Mouse (Mus musculus) 3T3-L1 (cell line): ENCODE results near the gene Cox7a2l.

Experiments used
- DNase-seq: peaks from one replicate; pipeline ENCODE4 v3.0.0-alpha.2; 2015; ENCODE audit warnings: low read depth, low spot score

Cox7a2l gene

DNA sequence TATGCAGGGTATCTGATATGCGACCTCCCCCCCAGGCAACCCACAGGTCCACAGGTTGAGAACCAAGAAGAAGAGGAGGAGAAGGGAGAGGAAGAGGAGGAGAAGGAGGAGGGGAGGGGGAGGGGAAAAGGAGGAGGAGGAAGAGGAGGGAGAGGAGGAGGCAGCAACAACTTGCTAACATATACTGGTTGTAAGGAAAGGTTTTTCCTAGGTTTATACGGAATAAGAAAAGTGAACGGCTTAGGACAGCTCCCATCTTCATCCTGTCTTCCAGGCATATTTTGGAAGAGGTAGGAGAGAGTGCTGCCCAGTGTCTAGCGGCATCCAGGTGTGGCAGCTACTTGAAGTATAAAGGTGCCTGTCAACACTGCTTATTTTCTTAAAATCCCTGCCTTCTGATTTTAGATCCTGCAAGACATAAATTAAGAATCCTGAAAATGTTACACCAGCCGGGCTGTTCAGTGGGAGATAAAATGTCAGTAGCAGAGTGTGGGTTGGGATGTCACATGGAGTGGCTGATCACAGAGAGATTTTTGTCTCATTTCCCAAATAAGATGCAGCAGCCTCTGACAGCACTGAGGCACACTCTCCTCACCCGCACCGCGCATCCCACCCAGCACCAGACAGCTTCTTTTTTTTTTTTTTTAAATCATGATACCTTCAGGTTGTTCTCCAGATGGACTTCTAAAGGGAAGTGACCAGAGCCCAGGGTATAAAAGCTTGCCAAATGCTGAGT is at the start of gene Cox7a2l:
Gene Cox7a2l (minus strand): TSS at position 51 of the 736 bp plus-strand sequence.
- DNase-seq, result no peak

DNA sequence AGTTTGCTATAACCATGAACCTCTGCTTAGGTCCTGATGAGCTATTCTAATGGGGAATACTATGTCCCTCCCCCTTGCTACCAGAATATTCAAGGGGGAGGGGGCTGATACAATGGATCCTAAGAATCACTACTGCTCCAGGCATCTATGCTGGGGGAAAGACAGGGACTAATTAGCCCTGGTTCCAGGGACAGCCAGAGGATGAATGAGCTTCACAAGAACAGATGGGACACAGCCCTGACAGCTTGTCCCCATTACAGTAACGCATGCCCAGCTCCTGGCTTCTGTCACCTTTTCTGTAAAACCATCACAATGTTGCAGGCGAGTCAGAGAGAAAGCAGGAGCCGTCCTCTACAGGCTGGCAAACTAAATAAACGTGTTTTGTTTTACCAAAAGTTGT is 48.4 kb upstream of the Cox7a2l start:
- no peak for DNase-seq

DNA sequence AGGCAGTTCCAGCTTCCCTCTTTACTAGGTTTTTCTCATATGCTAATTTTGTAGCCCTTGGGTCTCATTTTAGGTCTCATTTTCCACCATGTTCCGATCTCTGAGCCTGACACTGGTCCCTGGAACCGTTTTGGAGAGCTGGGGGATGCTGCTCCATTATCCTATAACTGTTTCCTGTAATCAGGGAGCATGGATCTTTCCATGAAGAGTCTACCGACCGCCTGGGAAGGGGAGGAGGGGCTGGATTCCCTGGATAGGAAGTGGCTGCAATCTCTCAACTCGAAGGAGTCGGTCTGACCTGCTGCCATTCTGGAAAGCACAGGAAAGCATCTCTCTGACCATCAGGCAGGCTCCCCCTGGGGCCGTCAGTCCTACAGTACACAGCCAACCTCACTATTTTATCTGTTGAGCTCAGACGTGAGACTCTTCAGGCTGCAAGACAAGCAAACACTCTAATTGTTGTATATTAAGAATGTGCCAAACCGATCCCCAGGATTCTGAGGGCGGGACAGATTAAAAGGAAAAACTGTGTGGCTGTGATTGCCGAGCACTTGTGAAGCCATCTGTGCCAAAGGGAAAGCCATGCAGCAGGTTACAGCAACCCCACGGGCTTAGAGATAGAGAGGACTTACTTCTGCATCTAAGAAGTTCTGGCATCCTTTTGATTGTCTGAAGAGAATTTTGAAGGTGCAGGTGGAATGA is 47.1 kb upstream of the Cox7a2l start:
- DNase-seq, result no peak

DNA sequence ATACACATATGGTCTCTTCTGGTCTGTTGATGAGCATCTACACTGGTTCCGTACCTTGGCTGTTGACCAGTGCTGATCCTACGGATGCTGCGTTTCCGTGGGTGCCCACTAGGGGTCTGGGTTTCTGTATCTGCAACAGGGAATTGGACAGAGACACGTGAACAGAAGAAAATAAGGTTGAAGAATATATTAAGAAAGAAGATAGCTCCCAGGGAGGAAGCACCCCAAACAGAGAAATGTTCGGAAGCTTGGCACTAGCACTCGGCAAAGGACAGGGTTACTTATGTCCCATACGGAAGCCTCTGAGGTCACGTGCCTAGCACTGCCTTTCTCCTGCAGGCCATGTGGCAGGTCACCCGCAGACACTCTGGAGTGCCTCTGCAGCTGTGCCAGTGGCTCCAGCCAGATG is 46.6 kb upstream of the Cox7a2l start:
- peak; percentile 57 for DNase-seq

DNA sequence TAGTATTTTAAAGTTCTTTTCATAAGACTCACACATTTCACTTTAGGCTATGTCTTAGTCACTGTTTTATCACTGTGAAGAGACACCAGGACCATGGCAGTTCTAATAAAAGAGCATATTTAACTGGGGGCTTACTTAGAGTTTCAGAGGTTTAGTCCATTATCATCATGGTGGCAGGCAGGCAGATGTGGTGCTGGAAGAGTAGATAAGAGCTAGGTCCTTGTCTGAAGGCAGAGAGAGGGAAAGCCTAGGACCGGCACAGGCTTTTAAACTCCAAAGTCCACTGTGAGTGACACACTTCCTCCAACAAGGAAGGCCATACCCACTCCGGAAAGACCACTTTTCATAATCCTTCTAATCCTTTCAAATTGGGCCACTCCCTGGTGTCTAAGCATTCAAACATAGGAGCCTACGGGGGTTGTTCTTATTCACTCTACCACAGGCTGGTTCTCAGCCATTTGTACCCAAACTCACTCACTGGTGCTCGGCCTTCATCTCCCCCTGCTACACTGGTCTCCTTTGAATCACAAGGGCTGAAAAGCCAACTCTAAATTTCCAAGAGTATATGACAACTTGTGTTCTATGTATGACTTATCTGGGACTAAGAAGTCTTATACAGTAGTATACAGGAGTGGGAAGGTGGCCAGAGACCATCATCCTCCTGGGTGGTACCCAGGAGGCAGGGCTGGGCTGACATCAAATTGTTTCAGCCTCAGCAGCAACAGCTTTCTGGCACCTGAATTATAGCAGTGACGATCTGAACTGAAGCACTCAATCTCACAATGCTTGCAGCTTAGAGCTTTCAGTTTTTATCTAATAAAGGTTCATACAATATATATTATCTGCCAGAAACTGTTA is 45.3 kb upstream of the Cox7a2l start:
- DNase-seq, result no peak

DNA sequence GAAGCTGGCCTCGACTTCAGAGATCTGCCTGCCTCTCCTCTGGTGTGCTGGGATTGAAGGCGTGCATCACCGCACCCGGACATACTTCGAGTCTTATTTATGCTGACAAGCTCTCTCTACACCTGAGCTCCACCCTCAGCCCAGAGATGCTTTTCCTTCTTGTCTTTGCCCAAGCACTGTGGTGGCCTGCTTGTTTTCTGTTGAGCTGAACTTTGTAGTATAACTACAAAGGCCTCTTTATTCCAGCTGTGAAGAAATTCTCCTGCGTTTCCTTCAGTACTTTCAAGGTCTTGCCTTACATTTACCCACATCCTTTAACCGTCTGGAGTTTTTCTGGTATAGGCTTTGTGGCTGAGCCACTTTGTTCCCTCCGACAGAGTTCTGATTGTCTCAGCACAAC is 42.0 kb upstream of the Cox7a2l start:
- DNase-seq, result no peak

DNA sequence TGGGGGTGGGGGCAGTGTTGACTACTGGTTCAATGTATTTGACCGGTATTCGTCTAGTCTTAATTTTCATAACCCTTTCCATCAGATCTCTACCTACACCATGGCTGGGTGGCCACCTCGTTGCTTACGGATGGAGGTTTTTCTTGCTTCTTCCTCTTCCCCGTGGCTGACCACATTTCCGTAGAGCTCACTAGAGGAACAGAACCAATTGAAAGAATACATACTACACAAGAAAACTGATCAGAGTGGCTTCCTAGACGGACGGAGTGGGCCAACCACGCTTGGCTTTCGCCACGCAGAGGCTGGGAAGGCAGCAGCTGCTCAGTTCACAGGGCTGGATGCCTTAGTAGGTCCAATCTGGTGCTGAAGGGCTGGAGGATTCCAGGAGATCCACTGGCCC is 38.7 kb upstream of the Cox7a2l start:
- DNase-seq, result no peak

DNA sequence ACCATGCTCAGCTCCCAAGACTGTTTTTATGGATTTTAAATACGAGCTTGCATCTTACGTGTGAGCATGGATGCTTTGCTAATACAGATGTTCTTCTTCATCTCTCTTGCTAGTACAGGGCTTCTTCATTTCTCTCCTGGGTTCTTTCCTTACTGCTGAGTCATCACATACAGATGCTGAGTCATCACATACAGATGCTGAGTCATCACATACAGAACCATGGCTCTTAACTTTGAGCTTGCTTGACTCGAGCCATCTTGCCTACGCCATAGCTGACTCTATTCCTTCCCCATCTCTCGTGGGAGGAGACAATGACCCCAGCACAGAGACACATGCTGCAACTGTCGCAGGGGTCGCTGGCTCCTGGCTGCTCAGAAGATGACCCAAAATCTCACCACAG is 37.9 kb upstream of the Cox7a2l start:
- DNase-seq, result peak; percentile 64

DNA sequence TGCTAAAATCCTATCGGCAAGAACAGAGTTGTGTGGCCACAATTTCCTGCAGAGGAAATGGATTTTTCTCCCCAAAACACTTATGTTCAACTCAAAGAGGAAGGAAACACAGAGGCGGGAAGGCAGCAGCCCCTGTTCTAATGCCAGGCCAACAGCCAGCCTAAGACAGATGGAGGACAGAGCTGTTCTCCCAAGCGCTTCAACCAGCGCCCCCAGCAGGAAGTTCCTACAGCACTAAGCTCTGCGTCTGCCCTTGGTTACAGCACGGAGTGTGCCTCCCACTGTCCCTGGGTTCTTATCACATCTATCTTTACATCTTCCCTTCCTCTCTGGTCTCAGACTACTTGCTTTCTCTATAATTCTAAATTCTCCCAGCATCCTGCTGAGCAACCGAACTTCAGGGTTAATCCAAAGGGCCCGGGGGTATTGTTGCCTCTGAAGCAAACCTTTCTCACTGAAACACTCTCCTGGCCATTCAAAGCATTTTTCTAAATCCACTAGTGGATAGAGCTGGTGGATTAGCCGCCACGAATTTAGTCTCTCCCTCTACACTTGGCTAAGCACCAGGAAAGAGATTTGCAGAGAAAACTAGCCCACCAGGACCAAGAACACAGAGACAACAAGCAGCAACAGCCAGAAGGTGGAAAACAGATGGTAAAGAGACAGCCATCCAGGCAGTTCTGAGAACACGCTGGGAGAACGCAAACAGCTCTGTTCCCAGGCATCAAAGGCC is 31.5 kb upstream of the Cox7a2l start:
- no peak for DNase-seq

DNA sequence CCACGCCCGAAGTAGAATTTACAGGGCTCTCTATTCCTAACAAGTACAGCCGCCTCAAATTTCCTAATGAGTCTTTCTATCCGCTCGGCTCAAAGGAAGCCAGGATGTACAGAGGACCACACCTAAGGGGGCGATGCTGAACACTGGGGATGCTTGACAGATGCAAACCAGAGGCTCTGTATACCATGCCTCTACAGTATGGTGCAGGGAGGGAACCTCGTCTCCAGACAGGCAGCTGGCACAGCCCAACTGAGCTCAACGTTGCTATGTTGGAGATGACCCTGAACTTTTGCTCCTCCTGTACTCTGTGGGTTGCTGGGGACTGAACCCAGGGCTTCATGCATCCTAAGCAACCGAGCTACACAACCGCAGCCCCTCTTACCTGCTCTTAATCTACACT is 30.0 kb upstream of the Cox7a2l start:
- no peak for DNase-seq

DNA sequence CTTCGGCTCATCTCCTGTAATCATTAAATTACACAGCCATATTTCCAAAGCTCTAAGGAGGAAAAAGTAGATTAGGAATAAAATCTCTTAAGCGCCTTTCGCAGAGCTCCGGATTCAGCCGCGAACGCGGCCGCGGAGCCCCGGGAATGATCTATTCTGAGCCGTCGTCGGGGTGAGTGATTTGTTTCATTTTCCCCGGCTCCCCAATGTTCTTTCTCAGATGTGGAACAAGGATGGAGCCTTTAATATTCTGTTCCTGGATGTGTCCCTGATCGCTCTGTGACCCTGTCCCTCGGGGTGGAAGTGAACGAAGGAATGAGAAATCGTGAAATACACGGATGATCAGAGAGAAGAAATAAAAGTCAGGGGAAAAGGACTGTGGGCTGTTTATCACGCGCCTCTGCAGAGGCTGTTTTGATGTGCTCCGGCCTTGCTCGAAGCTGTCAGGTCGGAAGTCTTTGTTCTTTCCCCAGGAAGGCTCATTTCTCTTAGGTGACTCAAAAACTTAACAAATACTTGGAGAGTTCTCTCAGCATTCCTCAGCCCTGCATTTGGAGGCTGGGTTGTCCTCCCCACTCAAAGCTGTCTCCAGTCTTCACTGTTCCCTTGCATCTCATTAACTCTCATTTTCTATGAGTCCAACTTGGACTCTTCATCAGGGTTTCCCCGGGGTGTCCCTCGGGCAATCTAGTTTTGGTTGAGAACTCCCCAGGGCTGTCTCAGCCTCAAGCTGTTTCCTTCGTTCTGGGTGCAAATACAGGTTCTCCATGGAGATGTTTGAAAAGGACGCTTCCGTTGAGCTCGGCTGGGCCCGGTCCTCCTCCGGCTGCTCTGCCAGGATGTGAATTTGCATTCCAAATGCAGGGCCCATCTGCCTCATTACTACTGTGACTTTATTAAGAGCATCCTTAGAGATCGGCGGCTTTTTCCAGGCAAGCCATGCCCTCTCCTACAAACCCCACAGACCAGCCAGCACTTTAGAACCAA is 28.9 kb upstream of the Cox7a2l start:
- DNase-seq, result no peak

DNA sequence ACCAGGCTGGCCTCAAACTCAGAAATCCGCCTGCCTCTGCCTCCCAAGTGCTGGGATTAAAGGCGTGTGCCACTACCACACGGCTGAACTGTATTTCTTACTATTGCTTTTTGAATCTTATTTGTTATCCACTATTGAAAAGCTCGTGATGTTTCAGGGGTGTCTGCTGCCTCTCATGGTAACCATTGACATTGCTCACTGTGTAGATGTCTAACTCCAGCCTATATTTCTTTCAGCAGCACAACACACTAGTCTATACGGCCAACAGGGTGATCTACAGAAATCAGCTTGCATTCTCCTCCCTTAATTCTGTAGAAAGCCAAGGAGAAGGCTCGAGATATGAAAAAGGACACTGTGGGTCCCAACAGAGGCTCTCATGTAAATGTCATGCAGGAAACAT is 28.1 kb upstream of the Cox7a2l start:
- DNase-seq, result no peak

DNA sequence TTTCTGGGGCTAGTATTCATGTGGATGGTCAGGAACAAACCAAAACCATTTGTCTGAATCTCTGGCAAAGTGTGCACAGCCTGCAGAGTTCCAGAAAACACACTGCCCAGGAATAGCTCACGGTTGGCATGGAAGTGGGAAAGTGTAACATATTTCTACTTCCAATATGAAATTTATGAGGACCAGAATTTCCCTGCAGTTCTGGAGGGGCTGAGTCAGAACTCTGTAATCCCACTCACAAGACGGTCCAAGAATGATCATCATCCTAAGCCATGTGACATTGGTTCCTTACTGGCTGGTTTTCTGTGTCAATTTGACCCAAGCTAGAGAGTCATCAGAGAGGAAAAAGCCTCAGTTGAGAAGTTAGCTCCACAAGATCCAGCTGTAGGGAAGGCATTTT is 25.3 kb upstream of the Cox7a2l start:
- DNase-seq, result peak; percentile 44

DNA sequence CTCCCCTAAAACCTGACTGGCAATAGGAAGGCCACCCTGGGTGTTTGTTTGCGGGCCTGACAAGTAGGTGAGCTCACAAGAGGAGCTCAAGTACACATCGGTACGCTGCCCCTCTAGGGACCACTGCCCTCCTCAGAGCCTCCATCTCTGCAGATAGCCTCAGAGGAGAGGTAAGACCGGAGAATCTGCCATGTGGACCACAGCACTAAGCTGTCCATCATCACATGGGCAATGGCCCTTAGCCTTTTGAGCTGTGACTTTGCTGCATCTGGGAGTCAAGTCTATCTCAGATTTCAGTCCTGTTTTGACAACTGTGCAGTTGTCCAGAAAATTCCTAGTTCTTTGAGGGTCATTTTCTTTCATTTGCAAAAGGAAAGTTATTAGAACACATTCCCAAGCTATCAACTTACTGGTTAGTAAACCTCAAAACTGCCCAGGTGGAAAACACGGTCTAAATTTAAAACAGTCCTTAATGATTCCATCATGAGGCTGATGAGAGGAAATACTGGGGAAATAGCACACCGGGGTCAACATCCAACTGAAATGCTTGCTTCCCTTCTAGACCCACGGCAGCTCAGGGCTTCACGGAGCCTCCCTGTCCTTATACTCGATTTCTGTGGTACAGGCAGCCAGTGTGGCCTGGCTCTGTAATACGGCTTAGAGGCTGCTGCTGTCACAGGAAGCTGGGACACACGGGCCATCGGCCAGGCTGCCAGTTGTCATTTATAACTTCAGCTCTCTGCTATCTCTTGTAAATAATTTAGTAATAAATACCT is 22.3 kb upstream of the Cox7a2l start:
- no peak for DNase-seq

DNA sequence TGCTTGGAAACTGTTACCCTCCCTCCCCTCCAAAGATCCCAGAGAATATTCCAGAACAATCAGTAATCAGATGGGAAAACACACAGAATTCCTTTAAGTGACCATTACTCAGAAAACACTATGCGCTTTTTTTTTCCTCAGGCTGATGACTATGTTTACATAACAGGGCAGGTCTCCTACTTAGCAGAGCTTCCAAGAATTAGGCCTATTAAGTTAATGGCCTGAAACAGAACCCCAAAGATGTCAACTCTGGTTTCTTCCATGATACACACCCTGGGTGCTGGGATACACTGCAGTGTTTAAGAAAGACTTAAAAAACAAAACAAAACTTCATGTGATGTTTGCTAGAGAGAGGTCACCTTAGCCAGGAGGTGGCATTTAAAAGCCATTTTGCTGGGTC is 21.6 kb upstream of the Cox7a2l start:
- no peak for DNase-seq

DNA sequence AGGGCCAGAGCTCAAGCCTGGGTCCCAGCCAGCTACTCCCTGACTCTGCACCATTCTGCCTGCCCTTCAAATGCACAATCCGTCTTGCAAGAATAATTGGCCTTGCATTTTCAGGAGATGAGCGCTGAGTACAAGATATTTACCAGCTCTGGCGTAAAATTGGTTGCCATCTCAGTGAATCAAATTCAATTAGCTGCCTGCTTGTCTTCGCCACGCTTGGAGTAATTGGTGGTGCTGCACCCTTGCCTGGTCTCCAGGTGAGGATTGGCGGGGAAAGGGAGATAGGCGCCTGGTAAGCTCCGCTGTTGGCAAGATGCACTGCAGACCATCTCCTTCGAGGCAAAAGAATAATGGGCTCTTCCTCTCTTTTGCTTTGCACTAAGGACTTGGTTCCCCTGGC is 21.0 kb upstream of the Cox7a2l start:
- no peak for DNase-seq

DNA sequence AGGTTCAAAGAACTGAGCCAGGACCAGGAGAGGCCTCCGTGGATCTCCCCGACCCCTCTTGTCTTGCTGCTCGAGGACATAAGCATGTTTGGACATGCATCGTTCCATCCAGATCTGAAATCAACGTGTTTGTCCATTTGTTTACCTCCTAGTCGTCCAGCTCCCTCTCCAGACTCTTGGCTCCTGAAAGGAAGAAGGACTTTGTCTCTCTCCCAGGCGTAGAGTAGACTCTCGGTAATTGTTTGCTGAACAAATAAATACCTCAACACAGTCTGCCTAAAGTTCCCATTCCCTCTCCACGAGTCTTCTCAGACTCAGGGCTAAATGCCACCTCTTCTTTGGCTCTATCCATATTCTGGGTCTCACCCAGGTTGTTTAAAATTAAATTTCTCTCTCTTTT is 16.0 kb upstream of the Cox7a2l start:
- no peak for DNase-seq

DNA sequence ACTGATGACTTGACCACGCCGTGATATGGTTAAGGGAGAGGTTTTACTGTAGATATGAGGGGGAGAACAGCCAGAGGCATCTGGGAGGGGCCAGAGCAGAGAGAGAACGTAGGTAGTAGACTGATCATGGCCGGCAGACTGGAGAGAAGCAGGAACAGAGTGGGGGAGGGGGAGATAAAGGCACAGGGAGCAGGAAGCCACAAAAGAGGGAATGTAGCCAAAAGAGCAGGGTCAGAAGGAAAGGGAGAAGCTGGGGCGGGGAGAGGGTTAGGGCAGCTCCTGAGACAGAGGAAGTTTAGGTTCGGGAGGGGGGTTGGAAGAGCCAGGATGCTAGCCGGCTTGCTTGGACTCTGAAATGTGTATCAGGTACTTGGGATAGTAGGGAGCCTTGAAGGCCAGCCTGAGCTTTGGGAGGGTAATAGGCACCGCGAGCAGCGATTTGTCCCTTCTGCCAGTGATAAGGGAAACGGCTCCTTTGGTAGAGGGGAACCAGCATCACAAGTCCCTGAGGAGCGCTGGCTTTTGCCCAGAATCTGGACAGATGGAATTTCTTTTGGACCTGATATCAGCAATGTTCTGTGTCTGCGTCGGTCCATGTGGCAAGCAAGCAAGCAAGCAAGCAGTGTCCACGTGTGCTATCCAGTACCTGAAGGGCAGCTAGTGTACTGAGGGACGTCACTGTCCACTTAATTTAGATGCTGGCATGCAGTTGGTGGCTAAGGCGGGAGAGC is 10.7 kb upstream of the Cox7a2l start:
- no peak for DNase-seq
